Mouse (Mus musculus): ENCODE measurements at regions not wholly inside any gene's neighbourhood (a gene's known extent, or its start where the extent isn't known, plus 50 kb on each side); places are given as distances from the start of the nearest gene placed in this dataset.

DNA sequence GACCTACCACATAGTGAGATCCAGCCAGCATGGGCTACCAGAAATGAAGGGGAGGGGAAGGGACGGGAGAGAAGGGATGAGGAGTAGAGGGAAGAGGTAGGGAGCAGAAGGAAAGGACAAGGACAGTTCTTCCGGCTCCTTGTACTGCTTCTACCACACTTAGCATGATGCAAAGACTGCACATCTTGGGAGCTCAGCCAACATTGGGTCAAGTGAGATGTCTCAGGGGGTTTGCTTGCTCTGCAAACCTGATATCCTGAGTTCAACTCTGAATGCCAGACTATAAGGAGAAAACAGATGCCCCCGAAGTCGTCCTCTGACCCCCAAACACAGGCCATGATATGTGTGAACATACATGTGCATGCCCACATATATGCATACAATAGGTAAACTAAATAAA is 188.4 kb upstream of the Zfp462 start:
- TF ChIP-seq CHD2 (IDR thresholded peaks at IDR 0.05; ENCODE audit: low read depth, low read length) (no peak), HCFC1 (IDR thresholded peaks at IDR 0.05; ENCODE audit: borderline replicate concordance, insufficient read depth, low read length) (no peak), ZC3H11A (IDR thresholded peaks at IDR 0.05; ENCODE audit: borderline replicate concordance, low read depth, low read length) (no peak), ZNF384 (IDR thresholded peaks at IDR 0.05; ENCODE audit: low read depth, low read length) (no peak)

Data from ES-E14 (cell line).